In genomic region chr11:115552783-115553182, GRCm38 (mm10) we compare ENCODE assay signal across 9 mouse cellular contexts. TPM values are rescaled to one million over a fixed set of nuclear protein-coding genes. Genes with fewer than 3 reads are reported as not detected.
DNase-seq lines count a peak whose midpoint lies in the region; ATAC-seq and TF ChIP-seq lines count a peak whose summit lies in the region.
"Had no signal": no experiment of that assay in that cellular context is flagged by ENCODE, and none has a peak within 500 bp of the region (broad histone marks: within the 10 kb centered on the region; RNA-seq: fewer than 3 reads in every experiment).

No protein-coding gene starts in this region.

- no peaks in the 10 kb centered on the region for H3K27me3 ChIP-seq in hindbrain, embryonic 10.5 days (ENCODE audit: insufficient read depth, poor library complexity, severe bottlenecking)

- 0 out of 2 replicates have a peak, but pooled peaks have one; percentile 65 for ATAC-seq in megakaryocyte-erythroid progenitor cell, adult 5-6 weeks (replicated peaks; ENCODE audit: low FRiP score, low TSS enrichment, poor library complexity, severe bottlenecking)

- H3K27ac ChIP-seq in layer of hippocampus, adult 2 months: no peak overlapping the region
- H3K27ac ChIP-seq in hindbrain, embryonic 10.5 days: no peak overlapping the region

- no peak overlapping the region for H3K4me3 ChIP-seq in layer of hippocampus, adult 2 months
- no peak overlapping the region for H3K4me3 ChIP-seq in hindbrain, embryonic 10.5 days

- peak; percentile 29 for DNase-seq in adrenal gland, postnatal 10 days
- no peak for DNase-seq in adrenal gland, postnatal 25 days
- no peak for DNase-seq in layer of hippocampus, adult 2 months (ENCODE audit: low spot score in 2 of 2)
- no peak for DNase-seq in layer of hippocampus, adult 11-12 months (ENCODE audit: low spot score)
- DNase-seq in NIH3T3 (ENCODE audit: low read depth): peak; percentile 44
- no peak for DNase-seq in hindbrain, embryonic 10.5 days (ENCODE audit: low spot score)
- no peak for DNase-seq in cerebellum, adult 11 months
- DNase-seq: gastrocnemius, postnatal 14 days had no signal

- no peaks in the 10 kb centered on the region for H3K4me1 ChIP-seq in hindbrain, embryonic 10.5 days (replicated peaks)

- H3K36me3 ChIP-seq in hindbrain, embryonic 10.5 days: no peaks in the 10 kb centered on the region

- TF ChIP-seq CTCF in layer of hippocampus, adult 2 months (conservative IDR thresholded peaks at IDR 0.05): peak; percentile 74

- 59% methylated on average over 4 of the region's 4 CpGs for WGBS in hindbrain, embryonic 10.5 days

- H3K9me3 ChIP-seq in hindbrain, embryonic 10.5 days: 0 out of 2 replicates have a peak, but pooled peaks cover 3% of the 10 kb centered on the region

RNA-seq across cellular contexts. Expression of gene Nup85, which starts 11.5 kb away (rescaled TPM):
- 10 to 100 TPM; 44.4 to 48.7 TPM for total RNA-seq in adrenal gland, postnatal 10 days (2021)
- 54.0 and 60.7 TPM in 2 replicates for total RNA-seq in adrenal gland, postnatal 25 days (2021)
- total RNA-seq in layer of hippocampus, adult 2 months (2021): 10 to 100 TPM; 48.7 to 49.3 TPM
- 256 and 306 TPM in 2 replicates for total RNA-seq in megakaryocyte-erythroid progenitor cell, adult 5-6 weeks (2014; fragmentation: Nextera tagmentation)
- total RNA-seq in megakaryocyte-erythroid progenitor cell, adult 5-6 weeks (2017): 179 and 228 TPM in 2 replicates
- polyA plus RNA-seq in hindbrain, embryonic 10.5 days (2016; fragmentation: Nextera tagmentation; extraction: Ambion mirVana): 192 and 243 TPM in 2 replicates

RNA-seq across cellular contexts. Expression of gene Sumo2, which starts 16.7 kb away (rescaled TPM):
- 100 to 1,000 TPM; 255 to 272 TPM for total RNA-seq in adrenal gland, postnatal 10 days (2021)
- total RNA-seq in adrenal gland, postnatal 25 days (2021): 254 and 263 TPM in 2 replicates
- 100 to 1,000 TPM; 318 to 328 TPM for total RNA-seq in layer of hippocampus, adult 2 months (2021)
- total RNA-seq in megakaryocyte-erythroid progenitor cell, adult 5-6 weeks (2014; fragmentation: Nextera tagmentation): 541 and 596 TPM in 2 replicates
- total RNA-seq in megakaryocyte-erythroid progenitor cell, adult 5-6 weeks (2017): 518 and 674 TPM in 2 replicates
- 1,372 and 1,467 TPM in 2 replicates for polyA plus RNA-seq in hindbrain, embryonic 10.5 days (2016; fragmentation: Nextera tagmentation; extraction: Ambion mirVana)

RNA-seq across cellular contexts. Expression of gene Jpt1, which starts 38.6 kb away (rescaled TPM):
- total RNA-seq in adrenal gland, postnatal 10 days (2021): 100 to 1,000 TPM; 113 to 123 TPM
- 91.7 and 92.8 TPM in 2 replicates for total RNA-seq in adrenal gland, postnatal 25 days (2021)
- total RNA-seq in layer of hippocampus, adult 2 months (2021): 100 to 1,000 TPM; 140 to 142 TPM
- 167 and 191 TPM in 2 replicates for total RNA-seq in megakaryocyte-erythroid progenitor cell, adult 5-6 weeks (2014; fragmentation: Nextera tagmentation)
- total RNA-seq in megakaryocyte-erythroid progenitor cell, adult 5-6 weeks (2017): 122 and 142 TPM in 2 replicates
- 778 and 995 TPM in 2 replicates for polyA plus RNA-seq in hindbrain, embryonic 10.5 days (2016; fragmentation: Nextera tagmentation; extraction: Ambion mirVana)

RNA-seq across cellular contexts. Expression of gene Mrps7, which starts 50.9 kb away (rescaled TPM):
- 10 to 100 TPM; 92.1 to 92.6 TPM for total RNA-seq in adrenal gland, postnatal 10 days (2021)
- 89.3 and 99.8 TPM in 2 replicates for total RNA-seq in adrenal gland, postnatal 25 days (2021)
- total RNA-seq in layer of hippocampus, adult 2 months (2021): 10 to 100 TPM; 50.4 to 50.8 TPM
- 55.7 and 76.8 TPM in 2 replicates for total RNA-seq in megakaryocyte-erythroid progenitor cell, adult 5-6 weeks (2014; fragmentation: Nextera tagmentation)
- 40.5 and 67.1 TPM in 2 replicates for total RNA-seq in megakaryocyte-erythroid progenitor cell, adult 5-6 weeks (2017)
- polyA plus RNA-seq in hindbrain, embryonic 10.5 days (2016; fragmentation: Nextera tagmentation; extraction: Ambion mirVana): 104 and 112 TPM in 2 replicates

RNA-seq across cellular contexts. Expression of gene Gga3, which starts 51.1 kb away (rescaled TPM):
- total RNA-seq in adrenal gland, postnatal 10 days (2021): 10 to 100 TPM; 20.0 to 35.9 TPM
- 25.4 and 31.1 TPM in 2 replicates for total RNA-seq in adrenal gland, postnatal 25 days (2021)
- total RNA-seq in layer of hippocampus, adult 2 months (2021): 10 to 100 TPM; 67.9 to 91.9 TPM
- total RNA-seq in megakaryocyte-erythroid progenitor cell, adult 5-6 weeks (2014; fragmentation: Nextera tagmentation): 53.5 and 69.9 TPM in 2 replicates
- total RNA-seq in megakaryocyte-erythroid progenitor cell, adult 5-6 weeks (2017): 21.6 and 67.6 TPM in 2 replicates
- 35.1 and 37.6 TPM in 2 replicates for polyA plus RNA-seq in hindbrain, embryonic 10.5 days (2016; fragmentation: Nextera tagmentation; extraction: Ambion mirVana)

Comparison
In these comparisons a context has a peak if more than half of its experiments do, and no peak if none do; other contexts are left out.
1. DNase-seq: peak in adrenal gland, postnatal 10 days (single experiment) and NIH3T3 (single experiment); none in adrenal gland, postnatal 25 days (single experiment), layer of hippocampus, adult 2 months (0 of 2), layer of hippocampus, adult 11-12 months (single experiment), hindbrain, embryonic 10.5 days (single experiment) and cerebellum, adult 11 months (single experiment).